Mouse (Mus musculus): ENCODE data around the gene Cdh22.

Cdh22 gene

GRCm38 (mm10) chr2:165250903-165251302 is 16.2 kb upstream of the Cdh22 start:
- no peak for DNase-seq (ENCODE audit: low spot score)

DNA sequence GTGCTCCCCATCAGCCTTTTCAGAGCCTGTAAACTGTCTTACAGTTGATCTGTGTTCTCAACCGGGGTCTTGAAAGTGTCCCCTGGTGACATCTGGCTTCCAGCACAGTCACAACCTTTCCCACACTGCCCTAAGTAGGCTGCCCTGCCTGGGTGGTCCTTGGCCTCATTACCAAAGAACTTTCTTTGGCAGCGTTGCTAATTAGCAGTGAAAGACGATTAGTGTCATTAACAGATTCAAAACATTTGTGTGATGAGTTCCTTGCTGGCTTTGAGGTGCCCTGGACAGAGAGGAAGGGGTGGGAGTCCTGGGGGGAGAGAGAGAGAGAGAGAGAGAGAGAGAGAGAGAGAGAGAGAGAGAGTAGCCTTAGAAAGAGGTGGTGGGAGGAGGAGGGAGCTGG is 14.3 kb upstream of the Cdh22 start:
- DNase-seq (ENCODE audit: low spot score): no peak

GRCm38 (mm10) chr2:165246349-165246748 is 11.7 kb upstream of the Cdh22 start:
- DNase-seq (ENCODE audit: low spot score): no peak

GRCm38 (mm10) chr2:165243122-165243720 is 8.6 kb upstream of the Cdh22 start:
- DNase-seq (ENCODE audit: low spot score): no peak

- no peak for DNase-seq (ENCODE audit: low spot score)
Observed at GRCm38 (mm10) chr2:165242575-165242974, 7.9 kb upstream of the Cdh22 start.

- no peak for DNase-seq (ENCODE audit: low spot score)
Observed at GRCm38 (mm10) chr2:165241786-165242185, 7.1 kb upstream of the Cdh22 start.

GRCm38 (mm10) chr2:165240371-165240770 is 5.7 kb upstream of the Cdh22 start:
- no peak for DNase-seq (ENCODE audit: low spot score)

DNA sequence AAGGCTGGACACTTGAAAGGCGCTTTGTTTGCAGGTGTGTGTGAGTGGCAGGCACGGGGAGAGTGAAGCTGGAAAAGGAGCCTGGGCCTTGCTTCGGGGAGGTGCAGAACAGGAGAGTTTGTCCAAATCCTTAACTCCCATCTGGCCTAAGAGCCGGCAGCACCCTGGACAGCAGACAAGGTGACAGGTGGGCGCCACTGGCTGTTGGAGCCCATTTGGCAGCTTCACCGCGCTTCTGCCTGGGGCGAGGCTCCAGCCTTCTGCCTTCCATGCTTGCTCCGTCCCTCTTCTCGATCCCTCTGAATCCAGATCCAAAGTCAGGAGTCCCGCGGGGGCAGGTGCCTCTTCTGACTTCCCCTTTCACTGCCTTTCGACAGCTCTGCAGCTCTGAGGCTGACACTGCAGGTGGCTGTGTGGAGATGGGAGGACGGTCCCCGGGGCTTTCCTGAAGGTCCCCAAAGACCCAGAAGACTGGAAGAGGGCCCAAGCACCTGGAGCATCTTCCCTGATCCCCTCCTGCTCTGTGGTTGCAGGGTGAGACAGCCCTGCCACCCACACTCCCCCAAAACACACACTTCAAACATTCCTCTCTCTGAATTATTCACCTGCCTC is 5.0 kb upstream of the Cdh22 start:
- DNase-seq (ENCODE audit: low spot score): no peak

GRCm38 (mm10) chr2:165238416-165239145 is 3.9 kb upstream of the Cdh22 start:
- no peak for DNase-seq (ENCODE audit: low spot score)

- no peak for DNase-seq (ENCODE audit: low spot score)
Observed at GRCm38 (mm10) chr2:165234291-165234612, 401 bp downstream of the Cdh22 start.

- DNase-seq (ENCODE audit: low spot score): no peak
Observed at GRCm38 (mm10) chr2:165233491-165234290, 962 bp downstream of the Cdh22 start.

GRCm38 (mm10) chr2:165229050-165229449 is 5.6 kb downstream of the Cdh22 start:
- DNase-seq (ENCODE audit: low spot score): no peak

- no peak for DNase-seq (ENCODE audit: low spot score)
Observed at GRCm38 (mm10) chr2:165223837-165224236, 10.8 kb downstream of the Cdh22 start.

DNA sequence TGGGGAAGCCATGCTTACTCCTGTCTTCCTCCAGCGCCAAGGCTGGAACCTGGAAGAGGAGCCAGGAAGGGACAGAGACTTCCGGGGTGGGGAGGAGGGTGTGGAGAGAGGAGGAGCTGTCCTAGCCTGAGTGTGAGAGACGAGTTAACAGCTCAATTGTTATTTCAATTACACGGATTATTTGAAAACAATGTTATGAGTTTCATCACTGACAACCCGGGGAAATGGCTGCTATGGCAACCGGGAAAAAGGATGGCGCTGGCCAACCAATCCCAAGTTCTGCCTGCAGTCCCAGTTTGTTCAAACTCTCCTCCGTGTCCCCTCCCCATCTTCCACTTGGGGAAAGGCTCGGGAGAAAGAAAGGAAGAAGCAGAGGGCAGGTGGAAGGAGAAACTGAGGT is 12.7 kb downstream of the Cdh22 start:
- DNase-seq (ENCODE audit: low spot score): no peak

DNA sequence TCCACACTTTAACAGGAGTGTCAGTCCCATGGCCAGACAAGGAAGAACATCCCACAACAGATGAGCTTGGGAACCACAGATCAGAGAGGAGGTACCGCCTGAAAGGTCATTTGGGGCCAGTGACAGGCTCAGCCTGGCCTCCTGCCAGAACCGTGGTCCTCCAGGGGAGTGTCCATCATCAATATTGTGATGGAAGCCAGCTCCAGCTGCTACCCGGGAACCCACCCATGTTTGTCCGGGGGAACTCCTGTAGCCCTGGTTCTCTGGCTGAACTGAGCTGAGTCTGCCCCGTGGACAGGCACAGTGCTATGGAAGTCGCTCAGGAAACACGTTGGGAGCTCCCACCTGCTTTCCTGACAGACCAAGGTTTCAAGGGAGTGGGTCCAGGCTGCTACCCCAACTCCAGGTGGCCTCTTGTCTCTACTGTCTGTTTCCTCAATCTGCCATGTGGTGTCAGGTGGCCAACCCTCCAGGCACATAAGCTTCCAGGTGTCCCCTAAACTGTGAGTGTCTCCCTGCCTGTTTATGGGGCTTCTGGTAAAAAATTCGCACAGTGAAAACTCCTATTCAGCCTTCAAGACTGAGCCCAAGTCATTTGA is 14.2 kb downstream of the Cdh22 start:
- DNase-seq (ENCODE audit: low spot score): no peak

GRCm38 (mm10) chr2:165218954-165219353 is 15.7 kb downstream of the Cdh22 start:
- no peak for DNase-seq (ENCODE audit: low spot score)

GRCm38 (mm10) chr2:165217361-165218149 is 17.1 kb downstream of the Cdh22 start:
- no peak for DNase-seq (ENCODE audit: low spot score)

GRCm38 (mm10) chr2:165215103-165215951 is 19.3 kb downstream of the Cdh22 start:
- DNase-seq (ENCODE audit: low spot score): peak; percentile 12

DNA sequence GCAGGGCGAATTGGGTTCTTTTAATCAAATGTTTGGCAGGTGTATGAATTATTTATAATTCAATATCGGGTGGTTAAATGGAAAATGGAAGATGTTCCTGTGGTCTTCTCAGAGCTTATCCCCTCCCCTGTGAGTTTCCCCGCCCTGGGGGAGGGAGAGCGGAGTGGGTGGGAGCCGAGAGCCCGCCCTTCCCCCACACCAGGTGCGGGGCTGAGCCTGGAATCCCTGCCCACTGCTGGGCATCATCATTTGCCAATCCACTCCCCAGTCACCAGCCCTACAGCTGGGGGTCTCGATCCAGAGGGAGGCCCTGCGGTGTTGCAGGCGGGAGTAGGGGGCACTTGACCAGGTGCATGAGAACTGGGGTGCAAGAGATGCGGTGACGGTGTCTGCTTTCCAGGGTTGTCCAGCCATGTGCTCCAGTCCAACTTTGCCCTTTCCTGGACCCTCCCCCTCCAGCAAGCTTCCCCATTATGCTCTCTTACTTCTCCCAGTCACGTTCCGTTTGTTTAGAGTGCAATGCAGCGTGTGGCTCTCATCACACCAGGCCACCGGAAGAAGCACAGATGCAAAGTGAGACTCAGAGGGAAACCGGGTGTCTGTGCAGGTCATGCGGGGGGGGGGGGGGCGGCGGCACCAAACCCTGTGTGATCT is 23.1 kb downstream of the Cdh22 start:
- DNase-seq (ENCODE audit: low spot score): no peak

DNA sequence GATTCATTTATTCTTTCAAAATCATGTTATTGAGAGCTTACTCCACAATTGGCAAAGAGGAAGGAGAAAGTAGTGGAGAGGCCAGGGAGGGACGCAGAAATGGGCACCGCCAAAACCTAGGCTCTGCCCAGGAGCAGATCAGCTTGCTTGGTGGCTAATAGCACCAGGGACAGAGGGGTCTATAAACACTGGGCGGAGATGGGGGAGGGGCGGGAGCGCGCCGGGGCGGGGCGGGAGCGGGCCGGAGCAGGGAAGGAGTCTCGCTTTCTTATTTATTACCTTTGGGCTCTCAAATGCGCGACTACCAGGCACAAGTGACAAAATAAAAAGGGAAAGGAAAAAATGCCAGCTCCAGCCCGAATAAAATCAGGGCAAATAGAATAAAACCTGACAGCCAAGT is 23.7 kb downstream of the Cdh22 start:
- no peak for DNase-seq (ENCODE audit: low spot score)

All from yolk sac, embryonic 10.5 days (tissue).